Comparison of ENCODE assay signal across 8 mouse cellular contexts in genomic region chr11:100545746-100546085, GRCm38 (mm10). TPM values are rescaled to one million over a fixed set of nuclear protein-coding genes. Genes with fewer than 3 reads are reported as not detected.
DNase-seq lines count a peak whose midpoint lies in the region; ATAC-seq and TF ChIP-seq lines count a peak whose summit lies in the region.

No protein-coding gene starts in this region.

- H3ac ChIP-seq in C2C12 (ENCODE audit: control insufficient read depth, insufficient read length, low read depth): no peak overlapping the region

- no peak for DNase-seq in heart, adult 2 months
- no peak for DNase-seq in heart, adult 9 months (ENCODE audit: low spot score in 2 of 2)
- DNase-seq in forebrain, embryonic 14.5 days (ENCODE audit: low spot score): no peak
- DNase-seq in adrenal gland, postnatal 25 days: no peak
- DNase-seq in spleen, adult 18-20 months: no peak
- DNase-seq in left cerebral cortex, adult 18-20 months (ENCODE audit: low spot score in 2 of 2): no peak

- no peak for TF ChIP-seq POLR2A in heart, adult 2 months (IDR thresholded peaks at IDR 0.05; ENCODE audit: insufficient read depth, low read depth, low read length)

- ATAC-seq in forebrain, embryonic 14.5 days: peak; percentile 53
- ATAC-seq in liver, embryonic 15.5 days (ENCODE audit: insufficient read depth): 0 out of 2 replicates have a peak, but pooled peaks have one; percentile 11

- intact Hi-C loops in heart, adult 2 months (cut with DNase I): no loop called here

- H3K79me2 ChIP-seq in heart, adult 2 months (replicated peaks; ENCODE audit: control insufficient read depth, insufficient read depth, low read length): no peaks in the 10 kb centered on the region
- H3K79me2 ChIP-seq in C2C12 (ENCODE audit: control insufficient read depth, insufficient read depth): no peaks in the 10 kb centered on the region

- peak overlapping the region; percentile 60; the same call in 1 of the 2 replicates for H3K27ac ChIP-seq in heart, adult 2 months
- no peak overlapping the region for H3K27ac ChIP-seq in forebrain, embryonic 14.5 days (ENCODE audit: low read depth, low read length)
- H3K27ac ChIP-seq in liver, embryonic 15.5 days (replicated peaks): no peak overlapping the region

- H3K36me3 ChIP-seq in heart, adult 2 months (ENCODE audit: control insufficient read depth, insufficient read depth, low read length): no peaks in the 10 kb centered on the region
- H3K36me3 ChIP-seq in C2C12 (ENCODE audit: control insufficient read depth, insufficient read depth): no peaks in the 10 kb centered on the region
- H3K36me3 ChIP-seq in forebrain, embryonic 14.5 days (ENCODE audit: control insufficient read depth, insufficient read depth, low read length): no peaks in the 10 kb centered on the region
- H3K36me3 ChIP-seq in liver, embryonic 15.5 days (replicated peaks): no peaks in the 10 kb centered on the region

- no peaks in the 10 kb centered on the region for H3K27me3 ChIP-seq in heart, adult 2 months (ENCODE audit: control insufficient read depth, insufficient read depth, low read length)
- H3K27me3 ChIP-seq in C2C12 (ENCODE audit: control insufficient read depth, insufficient read depth, insufficient read length): peaks cover 37% of the 10 kb centered on the region
- no peaks in the 10 kb centered on the region for H3K27me3 ChIP-seq in forebrain, embryonic 14.5 days (replicated peaks; ENCODE audit: control insufficient read depth, insufficient read depth, low read length)
- no peaks in the 10 kb centered on the region for H3K27me3 ChIP-seq in liver, embryonic 15.5 days

- no peak for TF ChIP-seq EP300 in heart, adult 2 months (IDR thresholded peaks at IDR 0.05; ENCODE audit: insufficient read depth, low read depth, low read length)

- H3K4me2 ChIP-seq in forebrain, embryonic 14.5 days (ENCODE audit: low read length): peak overlapping the region; percentile 77
- peak overlapping the region; percentile 82 for H3K4me2 ChIP-seq in liver, embryonic 15.5 days

- H3K4me3 ChIP-seq in heart, adult 2 months: peak overlapping the region; percentile 33
- H3K4me3 ChIP-seq in C2C12 (ENCODE audit: insufficient read depth, poor library complexity, severe bottlenecking): peak overlapping the region; percentile 28
- H3K4me3 ChIP-seq in forebrain, embryonic 14.5 days (ENCODE audit: low read depth, low read length): peak overlapping the region; percentile 40
- peak overlapping the region; percentile 61 for H3K4me3 ChIP-seq in liver, embryonic 15.5 days (replicated peaks)

- no peaks in the 10 kb centered on the region for H3K9me3 ChIP-seq in forebrain, embryonic 14.5 days (replicated peaks; ENCODE audit: control insufficient read depth, low read length)
- no peaks in the 10 kb centered on the region for H3K9me3 ChIP-seq in liver, embryonic 15.5 days (replicated peaks)

- 28% methylated on average over 7 of the region's 7 CpGs for WGBS in heart, adult 2 months
- 27% methylated on average over 7 of the region's 7 CpGs for WGBS in forebrain, embryonic 14.5 days
- WGBS in liver, embryonic 15.5 days (ENCODE audit: insufficient replicate concordance): 23% methylated on average over 7 of the region's 7 CpGs

- no peaks in the 10 kb centered on the region for H3K79me3 ChIP-seq in C2C12 (ENCODE audit: low read depth)

- H3K9ac ChIP-seq in heart, adult 2 months (ENCODE audit: low read depth, low read length): peak overlapping the region; percentile 47
- H3K9ac ChIP-seq in forebrain, embryonic 14.5 days (ENCODE audit: low read length): peak overlapping the region; percentile 67
- peak overlapping the region; percentile 27; the same call in 1 of the 2 replicates for H3K9ac ChIP-seq in liver, embryonic 15.5 days

- peaks cover 3% of the 10 kb centered on the region for H3K4me1 ChIP-seq in heart, adult 2 months (ENCODE audit: control insufficient read depth, insufficient read depth, low read length)
- H3K4me1 ChIP-seq in forebrain, embryonic 14.5 days (ENCODE audit: control insufficient read depth, insufficient read depth, low read length): peaks cover 6% of the 10 kb centered on the region
- peaks cover 29% of the 10 kb centered on the region for H3K4me1 ChIP-seq in liver, embryonic 15.5 days (replicated peaks)

- no peak for TF ChIP-seq CTCF in heart, adult 2 months (IDR thresholded peaks at IDR 0.05)
- TF ChIP-seq CTCF in C2C12 (IDR thresholded peaks at IDR 0.05; ENCODE audit: control insufficient read depth, insufficient read depth, insufficient read length): no peak

TF ChIP-seq in C2C12, 6 proteins besides CTCF, POLR2A, EP300 and RAD21:
- TF ChIP-seq MYOG (IDR thresholded peaks at IDR 0.05; ENCODE audit: control insufficient read depth, extremely low read depth, insufficient read length) (no peak), MYOD1 (IDR thresholded peaks at IDR 0.05; ENCODE audit: control insufficient read depth, insufficient read length, low read depth) (no peak), CEBPB (IDR thresholded peaks at IDR 0.05; ENCODE audit: low read depth) (no peak), USF1 (IDR thresholded peaks at IDR 0.05; ENCODE audit: low read depth) (no peak), MAX (IDR thresholded peaks at IDR 0.05) (no peak), FOSL1 (IDR thresholded peaks at IDR 0.05; ENCODE audit: insufficient read depth, low read length, poor library complexity, severe bottlenecking) (no peak)

RNA-seq across cellular contexts. Expression of gene Ttc25, which starts 0.3 kb away (rescaled TPM):
- under 1 TPM in 1 of 2 experiments, not detected in 1; 0.18 TPM for total RNA-seq in heart, adult 2 months (2021)
- polyA plus RNA-seq in heart, adult 2 months (2012; rRNA removed): 0.18 and 0.37 TPM in 2 replicates
- polyA plus RNA-seq in C2C12 (2012; fragmentation: generic; extraction: Trizol): 0.06 TPM
- polyA plus RNA-seq in forebrain, embryonic 14.5 days (2014; fragmentation: Nextera tagmentation; extraction: Ambion mirVana): 1.7 and 2.5 TPM in 2 replicates
- 0.07 and 0.14 TPM in 2 replicates for polyA plus RNA-seq in liver, embryonic 15.5 days (2015; fragmentation: Nextera tagmentation; extraction: Ambion mirVana)
- total RNA-seq in adrenal gland, postnatal 25 days (2021): 4.1 and 5.5 TPM in 2 replicates
- total RNA-seq in left cerebral cortex, adult 18-20 months (2021): 1 to 10 TPM in 1 of 2 experiments, under 1 TPM in 1; 0.98 to 1.5 TPM

RNA-seq across cellular contexts. Expression of gene Acly, which starts 17.9 kb away (rescaled TPM):
- total RNA-seq in heart, adult 2 months (2021): 10 to 100 TPM; 25.5 to 34.6 TPM
- polyA plus RNA-seq in heart, adult 2 months (2012; rRNA removed): 66.5 and 74.7 TPM in 2 replicates
- polyA plus RNA-seq in C2C12 (2012; fragmentation: generic; extraction: Trizol): 86.6 TPM
- polyA plus RNA-seq in forebrain, embryonic 14.5 days (2014; fragmentation: Nextera tagmentation; extraction: Ambion mirVana): 198 and 208 TPM in 2 replicates
- 103 and 111 TPM in 2 replicates for polyA plus RNA-seq in liver, embryonic 15.5 days (2015; fragmentation: Nextera tagmentation; extraction: Ambion mirVana)
- 1,778 and 1,859 TPM in 2 replicates for total RNA-seq in adrenal gland, postnatal 25 days (2021)
- total RNA-seq in left cerebral cortex, adult 18-20 months (2021): 100 to 1,000 TPM; 133 to 140 TPM

RNA-seq across cellular contexts. Expression of gene Cnp, which starts 29.0 kb away (rescaled TPM):
- 1 to 10 TPM; 5.6 to 7.6 TPM for total RNA-seq in heart, adult 2 months (2021)
- polyA plus RNA-seq in heart, adult 2 months (2012; rRNA removed): 9.5 and 11.4 TPM in 2 replicates
- 10.2 TPM for polyA plus RNA-seq in C2C12 (2012; fragmentation: generic; extraction: Trizol)
- polyA plus RNA-seq in forebrain, embryonic 14.5 days (2014; fragmentation: Nextera tagmentation; extraction: Ambion mirVana): 22.0 and 25.6 TPM in 2 replicates
- 14.2 and 15.1 TPM in 2 replicates for polyA plus RNA-seq in liver, embryonic 15.5 days (2015; fragmentation: Nextera tagmentation; extraction: Ambion mirVana)
- total RNA-seq in adrenal gland, postnatal 25 days (2021): 35.4 and 57.8 TPM in 2 replicates
- 100 to 1,000 TPM in 1 of 2 experiments, 10 to 100 TPM in 1; 92.4 to 131 TPM for total RNA-seq in left cerebral cortex, adult 18-20 months (2021)
